Comparison of ENCODE assay signal across 38 mouse cellular contexts in the genomic region with DNA sequence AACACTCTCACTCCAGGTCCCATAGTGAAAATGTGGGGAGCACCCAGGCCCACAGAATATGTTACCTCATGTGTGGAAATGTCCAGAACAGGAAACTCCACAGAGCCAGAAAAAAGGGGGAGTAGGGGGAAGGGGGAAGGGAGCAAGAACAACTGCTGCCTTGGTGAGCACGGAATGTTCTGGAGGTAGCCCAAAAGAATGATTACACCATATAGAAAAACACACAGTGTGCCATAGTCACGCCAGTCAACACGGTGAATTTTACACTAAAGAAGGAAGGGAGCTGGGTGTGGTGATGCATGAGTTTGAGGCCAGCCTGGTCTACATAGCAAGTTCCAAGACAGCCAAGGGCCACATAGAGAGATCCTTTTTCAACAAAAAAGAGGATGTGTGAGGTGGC. TPM values are rescaled to one million over a fixed set of nuclear protein-coding genes. Genes with fewer than 3 reads are reported as not detected.
"Had no signal": no experiment of that assay in that cellular context is flagged by ENCODE, and none has a peak within 500 bp of the region (broad histone marks: within the 10 kb centered on the region; RNA-seq: fewer than 3 reads in every experiment).

No protein-coding gene starts in this region.

- H3K9ac ChIP-seq: heart, embryonic 12.5 days; heart, embryonic 13.5 days; heart, embryonic 15.5 days; hindbrain, embryonic 12.5 days; hindbrain, embryonic 13.5 days; hindbrain, embryonic 14.5 days; hindbrain, embryonic 15.5 days; intestine, embryonic 15.5 days; kidney, embryonic 15.5 days had no signal

- H3K9me3 ChIP-seq: heart, embryonic 10.5 days; heart, embryonic 12.5 days; heart, embryonic 13.5 days; heart, embryonic 15.5 days; hindbrain, embryonic 10.5 days; hindbrain, embryonic 12.5 days; hindbrain, embryonic 13.5 days; hindbrain, embryonic 15.5 days; intestine, embryonic 15.5 days; kidney, embryonic 15.5 days had no signal

- H3K4me3 ChIP-seq: heart, embryonic 10.5 days; heart, embryonic 12.5 days; heart, embryonic 13.5 days; heart, embryonic 15.5 days; hindbrain, embryonic 10.5 days; hindbrain, embryonic 12.5 days; hindbrain, embryonic 13.5 days; hindbrain, embryonic 15.5 days; intestine, embryonic 15.5 days; kidney, embryonic 15.5 days; layer of hippocampus, adult 2 months had no signal

- H3K4me2 ChIP-seq: heart, embryonic 11.5 days; heart, embryonic 12.5 days; heart, embryonic 13.5 days; heart, embryonic 15.5 days; hindbrain, embryonic 12.5 days; hindbrain, embryonic 13.5 days; hindbrain, embryonic 14.5 days; hindbrain, embryonic 15.5 days; intestine, embryonic 15.5 days; kidney, embryonic 15.5 days had no signal

- H3K36me3 ChIP-seq: heart, embryonic 10.5 days; heart, embryonic 12.5 days; heart, embryonic 13.5 days; heart, embryonic 15.5 days; hindbrain, embryonic 10.5 days; hindbrain, embryonic 12.5 days; hindbrain, embryonic 13.5 days; hindbrain, embryonic 15.5 days; intestine, embryonic 15.5 days; kidney, embryonic 15.5 days had no signal

- DNase-seq: heart, postnatal 10 days; heart, postnatal 14 days; heart, postnatal 36 days; heart, postnatal 4 days; kidney, adult 11 months; kidney, adult 18-20 months; kidney, adult 2 months; kidney, adult 8-10 months; kidney, adult 9 months; kidney, postnatal 10 days; kidney, postnatal 14 days; kidney, postnatal 25 days; kidney, postnatal 36 days; kidney, postnatal 4 days; layer of hippocampus, adult 9-11 months; layer of hippocampus, postnatal 36 days had no signal

- ATAC-seq: hindbrain, embryonic 16.5 days; hindbrain, postnatal 0 days; inflammation-experienced regulatory T-cells, adult 6 months; intestine, embryonic 15.5 days; intestine, embryonic 16.5 days; intestine, postnatal 0 days had no signal

- H3K27ac ChIP-seq: heart, embryonic 10.5 days; heart, embryonic 13.5 days; heart, embryonic 15.5 days; hindbrain, embryonic 10.5 days; hindbrain, embryonic 12.5 days; hindbrain, embryonic 13.5 days; hindbrain, embryonic 14.5 days; hindbrain, embryonic 15.5 days; hindbrain, postnatal 0 days; intestine, embryonic 15.5 days; kidney, embryonic 15.5 days; kidney, postnatal 0 days; layer of hippocampus, adult 2 months had no signal

RNA-seq across cellular contexts. Expression of a gene that starts 23.8 kb away (rescaled TPM):
- total RNA-seq: hematopoietic stem cell, adult 5-6 weeks; layer of hippocampus, postnatal 25 days; left cerebral cortex, adult 18-20 months had no signal
- polyA plus RNA-seq: heart, embryonic 12.5 days; intestine, postnatal 0 days had no signal
